Mouse (Mus musculus) hindbrain, embryonic 16.5 days (tissue): ENCODE results near the gene Arhgef12. TPM values are rescaled to one million over a fixed set of nuclear protein-coding genes. Genes with fewer than 3 reads are reported as not detected.

Source experiments
- ATAC-seq: fragments of 200-750 bp; cut with Nextera tagmentation; 2 replicates; pipeline ENCODE4 v1.8.0; 2017; ENCODE audit warnings: moderate TSS enrichment, moderate library complexity
- H3K27ac ChIP-seq: fragments of 300-500 bp; sonication (generic); 2 replicates; pipeline ENCODE4 v1.5.1; 2014; ENCODE audit warnings: low read depth, mild to moderate bottlenecking, control low read depth, low read length, moderate library complexity
- H3K27me3 ChIP-seq: fragments of 300-500 bp; sonication (generic); replicated peaks from 2 replicates; pipeline ENCODE4 v1.6.1; 2014; ENCODE audit warnings: low read length; ENCODE audit not compliant: control insufficient read depth, insufficient read depth
- H3K36me3 ChIP-seq: fragments of 300-500 bp; sonication (generic); 2 replicates; pipeline ENCODE4 v1.6.1; 2014; ENCODE audit warnings: mild to moderate bottlenecking, low read length, moderate library complexity, mixed read lengths; ENCODE audit not compliant: control insufficient read depth, insufficient read depth
- H3K4me1 ChIP-seq: fragments of 300-500 bp; sonication (generic); 2 replicates; pipeline ENCODE4 v1.6.1; 2014; ENCODE audit warnings: low read depth, low read length; ENCODE audit not compliant: control insufficient read depth, insufficient read depth
- H3K4me2 ChIP-seq: fragments of 300-500 bp; sonication (generic); 2 replicates; pipeline ENCODE4 v1.6.1; 2014; ENCODE audit warnings: mild to moderate bottlenecking, low read length, control low read depth, moderate library complexity
- H3K4me3 ChIP-seq: fragments of 300-500 bp; sonication (generic); 2 replicates; pipeline ENCODE4 v1.5.1; 2014; ENCODE audit warnings: mild to moderate bottlenecking, low read length, control low read depth, moderate library complexity
- H3K9ac ChIP-seq: fragments of 300-500 bp; sonication (generic); 2 replicates; pipeline ENCODE4 v1.6.1; 2014; ENCODE audit warnings: low read depth, mild to moderate bottlenecking, control low read depth, low read length, moderate library complexity
- H3K9me3 ChIP-seq: fragments of 300-500 bp; sonication (generic); 2 replicates; pipeline ENCODE4 v1.6.1; 2014; ENCODE audit warnings: mild to moderate bottlenecking, low read length, moderate library complexity; ENCODE audit not compliant: control insufficient read depth
- WGBS: fragments of 180-500 bp; shearing (Covaris S2); extraction: QIAGEN DNeasy Blood & Tissue Kit; methylation state at CpG from one replicate; pipeline ENCODE4 v1.1.7; 2014; 5-methylcytosine and 5-hydroxymethylcytosine counted together
- polyA plus RNA-seq: library from polyadenylated mRNA; unstranded; fragments of >200 nt; fragmentation: Nextera tagmentation; extraction: Ambion mirVana; gene quantifications from 2 replicates; pipeline ENCODE4 v1.2.1, GENCODE M21; 2015

Gene Arhgef12
- polyA plus RNA-seq, 1 experiment from 2014 or later, result 17.9 TPM

- Histone ChIP-seq H3K4me2 (peak overlapping the region; percentile 32), H3K36me3 (no peaks in the 10 kb centered on the region), H3K27ac (peak overlapping the region; percentile 72), H3K4me3 (peak overlapping the region; percentile 46), H3K4me1 (peaks cover 28% of the 10 kb centered on the region), H3K9me3 (no peaks in the 10 kb centered on the region), H3K27me3 (no peaks in the 10 kb centered on the region), H3K9ac (peak overlapping the region; percentile 50; the same call in 1 of the 2 replicates)
- ATAC-seq, result peak; percentile 95
- 16% methylated on average over 4 of the region's 4 CpGs for WGBS
Observed at GRCm38 (mm10) chr9:43071176-43071575, 35.9 kb downstream of the Arhgef12 start.

GRCm38 (mm10) chr9:43070566-43070965 lies 36.5 kb downstream of the Arhgef12 start:
- no peaks in the 10 kb centered on the region for H3K9me3 ChIP-seq
- WGBS, result 21% methylated on average over 4 of the region's 4 CpGs
- no peak overlapping the region for H3K4me2 ChIP-seq
- H3K27me3 ChIP-seq, result no peaks in the 10 kb centered on the region
- H3K4me1 ChIP-seq, result peaks cover 28% of the 10 kb centered on the region
- peak overlapping the region; percentile 72 for H3K27ac ChIP-seq
- H3K9ac ChIP-seq, result peak overlapping the region; percentile 9; the same call in 1 of the 2 replicates
- H3K36me3 ChIP-seq, result no peaks in the 10 kb centered on the region
- H3K4me3 ChIP-seq, result peak overlapping the region; percentile 46
- ATAC-seq, result no peak

- ATAC-seq, result peak; percentile 48
- H3K9ac ChIP-seq, result peak overlapping the region; percentile 59
- WGBS, result 29% methylated on average over 2 of the region's 2 CpGs
- H3K4me1 ChIP-seq, result peaks cover 28% of the 10 kb centered on the region
- peak overlapping the region; percentile 72 for H3K27ac ChIP-seq
- peak overlapping the region; percentile 52 for H3K4me2 ChIP-seq
- no peaks in the 10 kb centered on the region for H3K9me3 ChIP-seq
- H3K4me3 ChIP-seq, result peak overlapping the region; percentile 46
- no peaks in the 10 kb centered on the region for H3K36me3 ChIP-seq
- H3K27me3 ChIP-seq, result no peaks in the 10 kb centered on the region
Observed at GRCm38 (mm10) chr9:43070153-43070552, 36.9 kb downstream of the Arhgef12 start.

- 78% methylated on average over 3 of the region's 3 CpGs for WGBS
- Histone ChIP-seq H3K4me3 (peak overlapping the region; percentile 5; the same call in 1 of the 2 replicates), H3K9me3 (no peaks in the 10 kb centered on the region), H3K36me3 (no peaks in the 10 kb centered on the region), H3K4me2 (peak overlapping the region; percentile 42), H3K9ac (no peak overlapping the region), H3K27me3 (no peaks in the 10 kb centered on the region), H3K27ac (no peak overlapping the region), H3K4me1 (peaks cover 28% of the 10 kb centered on the region)
- ATAC-seq, result no peak
Observed at GRCm38 (mm10) chr9:43067896-43068295, 39.1 kb downstream of the Arhgef12 start.

DNA sequence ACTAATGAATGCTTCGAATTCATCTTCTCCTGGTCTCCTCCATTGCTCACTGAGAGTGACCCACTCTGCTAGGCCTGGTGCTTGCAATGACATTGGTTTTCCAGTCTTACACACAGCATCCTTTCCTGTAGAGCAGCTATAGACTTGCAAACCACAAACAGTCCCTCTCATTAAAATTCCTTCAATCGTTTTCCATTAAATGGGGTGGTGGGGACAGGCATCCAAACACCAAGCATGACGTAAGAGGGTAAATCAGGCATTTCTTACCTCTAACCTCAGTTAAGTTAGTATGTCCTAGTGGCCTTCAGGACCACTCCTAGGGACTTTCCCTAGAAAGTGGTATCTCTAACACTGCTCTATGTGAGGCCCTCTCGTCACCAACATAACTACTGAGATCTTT lies 41.8 kb downstream of the Arhgef12 start:
- Histone ChIP-seq H3K27me3 (no peaks in the 10 kb centered on the region), H3K36me3 (no peaks in the 10 kb centered on the region), H3K4me1 (peaks cover 23% of the 10 kb centered on the region), H3K4me3 (no peak overlapping the region), H3K4me2 (no peak overlapping the region), H3K27ac (no peak overlapping the region), H3K9me3 (no peaks in the 10 kb centered on the region), H3K9ac (no peak overlapping the region)
- ATAC-seq, result no peak
- WGBS, result 84% methylated on average over 4 of the region's 4 CpGs

- Histone ChIP-seq H3K27me3 (no peaks in the 10 kb centered on the region), H3K9ac (no peak overlapping the region), H3K4me1 (peaks cover 2% of the 10 kb centered on the region; the same call in 1 of the 2 replicates), H3K27ac (no peak overlapping the region), H3K36me3 (no peaks in the 10 kb centered on the region), H3K9me3 (no peaks in the 10 kb centered on the region), H3K4me3 (no peak overlapping the region), H3K4me2 (no peak overlapping the region)
- 81% methylated on average over 1 of the region's 1 CpGs for WGBS
- ATAC-seq, result peak; percentile 42; the same call in 1 of the 2 replicates
Observed at GRCm38 (mm10) chr9:43061545-43061944, 45.5 kb downstream of the Arhgef12 start.

- no peak overlapping the region for H3K4me2 ChIP-seq
- WGBS, result 89% methylated on average over 2 of the region's 2 CpGs
- ATAC-seq, result no peak
- H3K9me3 ChIP-seq, result no peaks in the 10 kb centered on the region
- no peak overlapping the region for H3K4me3 ChIP-seq
- no peaks in the 10 kb centered on the region; the same call in 1 of the 2 replicates for H3K4me1 ChIP-seq
- H3K27me3 ChIP-seq, result no peaks in the 10 kb centered on the region
- H3K36me3 ChIP-seq, result no peaks in the 10 kb centered on the region
- H3K27ac ChIP-seq, result no peak overlapping the region
- no peak overlapping the region for H3K9ac ChIP-seq
Observed at GRCm38 (mm10) chr9:43050391-43050790, 56.6 kb downstream of the Arhgef12 start.

DNA sequence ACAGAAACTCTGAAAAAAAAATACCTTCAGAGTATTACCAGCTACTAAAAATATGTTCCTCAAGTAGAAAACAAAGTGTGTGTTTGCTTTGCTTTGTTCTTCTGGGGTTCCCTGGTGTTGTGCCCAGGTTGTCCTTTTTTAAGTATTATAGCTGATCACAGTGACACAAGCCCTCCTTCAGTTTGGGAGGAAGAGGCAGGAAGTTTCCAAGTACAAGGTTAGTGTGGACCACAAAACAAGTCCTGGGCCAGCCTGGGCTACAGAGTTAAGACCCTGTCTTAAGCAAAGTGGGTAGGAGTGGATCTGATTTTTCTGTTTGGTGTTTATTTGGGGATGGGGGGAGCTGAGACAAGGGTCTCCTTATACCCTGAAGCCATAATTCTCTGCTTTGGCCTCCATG lies 62.6 kb downstream of the Arhgef12 start:
- H3K4me3 ChIP-seq, result no peak overlapping the region
- H3K9me3 ChIP-seq, result no peaks in the 10 kb centered on the region
- no peak for ATAC-seq
- H3K9ac ChIP-seq, result no peak overlapping the region
- H3K27ac ChIP-seq, result no peak overlapping the region
- no peaks in the 10 kb centered on the region for H3K36me3 ChIP-seq
- no peaks in the 10 kb centered on the region for H3K27me3 ChIP-seq
- no peak overlapping the region for H3K4me2 ChIP-seq
- H3K4me1 ChIP-seq, result no peaks in the 10 kb centered on the region; the same call in 1 of the 2 replicates

DNA sequence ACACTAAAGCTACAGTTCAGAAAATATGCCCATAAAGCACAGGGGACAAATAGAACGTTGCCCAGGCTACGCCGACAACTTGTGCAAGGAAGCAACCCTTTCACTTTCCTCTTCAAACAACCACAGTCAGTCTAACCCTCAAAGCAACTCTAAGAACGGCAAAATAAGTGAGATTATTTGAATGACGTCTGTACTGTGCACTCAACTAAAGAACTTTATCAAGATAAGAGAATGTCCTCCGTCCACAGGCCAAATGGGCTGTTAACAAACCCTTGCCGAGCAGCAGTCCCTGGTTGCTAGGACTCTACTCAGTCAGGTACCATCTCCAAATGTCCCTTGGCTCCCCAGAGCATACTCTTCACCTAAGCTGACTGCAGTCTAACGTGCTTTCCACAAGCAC lies 68.6 kb downstream of the Arhgef12 start:
- Histone ChIP-seq H3K4me2 (no peak overlapping the region), H3K4me1 (no peaks in the 10 kb centered on the region), H3K27me3 (no peaks in the 10 kb centered on the region), H3K9me3 (no peaks in the 10 kb centered on the region), H3K27ac (no peak overlapping the region), H3K4me3 (no peak overlapping the region), H3K9ac (no peak overlapping the region), H3K36me3 (no peaks in the 10 kb centered on the region)
- WGBS, result 87% methylated on average over 8 of the region's 8 CpGs
- no peak for ATAC-seq

- ATAC-seq, result no peak
- H3K9me3 ChIP-seq, result no peaks in the 10 kb centered on the region
- H3K4me2 ChIP-seq, result no peak overlapping the region
- no peaks in the 10 kb centered on the region for H3K36me3 ChIP-seq
- no peaks in the 10 kb centered on the region for H3K4me1 ChIP-seq
- H3K27me3 ChIP-seq, result no peaks in the 10 kb centered on the region
- H3K4me3 ChIP-seq, result no peak overlapping the region
- 70% methylated on average over 4 of the region's 4 CpGs for WGBS
- H3K27ac ChIP-seq, result no peak overlapping the region
- no peak overlapping the region for H3K9ac ChIP-seq
Observed at GRCm38 (mm10) chr9:43035208-43035607, 71.8 kb downstream of the Arhgef12 start.
